Mouse (Mus musculus) forebrain, embryonic 15.5 days (tissue): ENCODE measurements around the gene Asb7. TPM values are rescaled to one million over a fixed set of nuclear protein-coding genes. Genes with fewer than 3 reads are reported as not detected.

Source experiments
- ATAC-seq: fragments of 200-750 bp; cut with Nextera tagmentation; replicated peaks from 2 replicates; pipeline ENCODE4 v1.8.0; 2017; ENCODE audit warnings: mild to moderate bottlenecking, moderate TSS enrichment, moderate library complexity
- H3K27ac ChIP-seq: fragments of 300-500 bp; sonication (generic); replicated peaks from 2 replicates; pipeline ENCODE4 v1.5.1; 2015; ENCODE audit warnings: mild to moderate bottlenecking, inconsistent platforms
- H3K27me3 ChIP-seq: fragments of 300-500 bp; sonication (generic); 2 replicates; pipeline ENCODE4 v1.6.1; 2015; ENCODE audit warnings: inconsistent platforms
- H3K36me3 ChIP-seq: fragments of 300-500 bp; sonication (generic); 2 replicates; pipeline ENCODE4 v1.6.1; 2015; ENCODE audit warnings: mild to moderate bottlenecking, inconsistent platforms
- H3K4me1 ChIP-seq: fragments of 300-500 bp; sonication (generic); 2 replicates; pipeline ENCODE4 v1.6.1; 2015; ENCODE audit warnings: inconsistent platforms
- H3K4me2 ChIP-seq: fragments of 300-500 bp; sonication (generic); replicated peaks from 2 replicates; pipeline ENCODE4 v1.6.1; 2015; ENCODE audit warnings: mild to moderate bottlenecking, inconsistent platforms
- H3K4me3 ChIP-seq: fragments of 300-500 bp; sonication (generic); 2 replicates; pipeline ENCODE4 v1.5.1; 2015; ENCODE audit warnings: mild to moderate bottlenecking, inconsistent platforms
- H3K9ac ChIP-seq: fragments of 300-500 bp; sonication (generic); replicated peaks from 2 replicates; pipeline ENCODE4 v1.6.1; 2015; ENCODE audit warnings: mild to moderate bottlenecking, inconsistent platforms
- H3K9me3 ChIP-seq: fragments of 300-500 bp; sonication (generic); 2 replicates; pipeline ENCODE4 v1.6.1; 2016; ENCODE audit warnings: inconsistent platforms
- WGBS: fragments of 180-500 bp; shearing (Covaris S2); methylation state at CpG from one replicate; pipeline ENCODE4 v1.1.7; 2015; ENCODE audit warnings: mixed read lengths; 5-methylcytosine and 5-hydroxymethylcytosine counted together
- polyA plus RNA-seq: library from polyadenylated mRNA; unstranded; fragments of >200 nt; fragmentation: Nextera tagmentation; extraction: Ambion mirVana; gene quantifications from 2 replicates; pipeline ENCODE4 v1.2.1, GENCODE M21; 2015

Gene Asb7
- polyA plus RNA-seq, 1 experiment from 2014 or later = 20.0 TPM

GRCm38 (mm10) chr7:66694467-66694866 is 5.1 kb upstream of the Asb7 start:
- no peak overlapping the region for H3K27ac ChIP-seq
- no peaks in the 10 kb centered on the region for H3K9me3 ChIP-seq
- peaks cover 11% of the 10 kb centered on the region for H3K4me1 ChIP-seq
- no peaks in the 10 kb centered on the region for H3K27me3 ChIP-seq
- H3K36me3 ChIP-seq = peaks cover 12% of the 10 kb centered on the region; the same call in 1 of the 2 replicates
- ATAC-seq = no peak
- no peak overlapping the region for H3K9ac ChIP-seq
- WGBS = 86% methylated on average over 7 of the region's 7 CpGs
- H3K4me3 ChIP-seq = no peak overlapping the region
- H3K4me2 ChIP-seq = no peak overlapping the region

- Histone ChIP-seq H3K4me2 (peak within 1 kb of the TSS; percentile 69), H3K27ac (peak within 1 kb of the TSS; percentile 95), H3K4me1 (peaks cover 24% of the 10 kb centered on the region), H3K36me3 (no peaks in the 10 kb centered on the region), H3K27me3 (no peaks in the 10 kb centered on the region), H3K9me3 (no peaks in the 10 kb centered on the region), H3K4me3 (peak within 1 kb of the TSS; percentile 86), H3K9ac (peak within 1 kb of the TSS; percentile 79)
- under 1% methylated on average over 52 of the region's 52 CpGs for WGBS
- ATAC-seq = peak; percentile 99
These were observed 394 bp upstream of the Asb7 start, which contains the start of gene Lins1 for GRCm38 (mm10) chr7:66689620-66690360. TSS of gene Lins1 (plus strand) at chr7:66689889.

- Histone ChIP-seq H3K27me3 (no peaks in the 10 kb centered on the region), H3K9me3 (no peaks in the 10 kb centered on the region), H3K4me2 (peak overlapping the region; percentile 69), H3K4me3 (peak overlapping the region; percentile 86), H3K4me1 (peaks cover 24% of the 10 kb centered on the region), H3K9ac (peak overlapping the region; percentile 76), H3K27ac (peak overlapping the region; percentile 61; the same call in 1 of the 2 replicates), H3K36me3 (no peaks in the 10 kb centered on the region)
- peak; percentile 0 for ATAC-seq
- under 1% methylated on average over 5 of the region's 5 CpGs for WGBS
These were observed 675 bp downstream of the Asb7 start for GRCm38 (mm10) chr7:66688721-66689120.

GRCm38 (mm10) chr7:66682119-66682863 is 7.1 kb downstream of the Asb7 start:
- Histone ChIP-seq H3K9ac (no peak overlapping the region), H3K27ac (no peak overlapping the region), H3K27me3 (no peaks in the 10 kb centered on the region), H3K9me3 (no peaks in the 10 kb centered on the region), H3K36me3 (peaks cover 39% of the 10 kb centered on the region), H3K4me2 (no peak overlapping the region), H3K4me3 (no peak overlapping the region), H3K4me1 (no peaks in the 10 kb centered on the region)
- ATAC-seq = no peak
- WGBS = 91% methylated on average over 5 of the region's 5 CpGs

- H3K9ac ChIP-seq = no peak overlapping the region
- 100% methylated on average over 2 of the region's 2 CpGs for WGBS
- peaks cover 84% of the 10 kb centered on the region for H3K36me3 ChIP-seq
- no peaks in the 10 kb centered on the region for H3K27me3 ChIP-seq
- no peak overlapping the region for H3K4me3 ChIP-seq
- no peaks in the 10 kb centered on the region for H3K4me1 ChIP-seq
- no peak overlapping the region for H3K4me2 ChIP-seq
- no peak for ATAC-seq
- H3K9me3 ChIP-seq = no peaks in the 10 kb centered on the region
- no peak overlapping the region for H3K27ac ChIP-seq
These were observed 13.6 kb downstream of the Asb7 start for GRCm38 (mm10) chr7:66675800-66676199.

GRCm38 (mm10) chr7:66667064-66667463 is 22.3 kb downstream of the Asb7 start:
- Histone ChIP-seq H3K4me2 (no peak overlapping the region), H3K27ac (no peak overlapping the region), H3K4me1 (no peaks in the 10 kb centered on the region), H3K4me3 (no peak overlapping the region), H3K9me3 (peaks cover 10% of the 10 kb centered on the region; the same call in 1 of the 2 replicates), H3K36me3 (peaks cover 26% of the 10 kb centered on the region), H3K27me3 (no peaks in the 10 kb centered on the region), H3K9ac (no peak overlapping the region)
- no peak for ATAC-seq

GRCm38 (mm10) chr7:66663548-66663947 is 25.8 kb downstream of the Asb7 start:
- H3K4me1 ChIP-seq = no peaks in the 10 kb centered on the region
- H3K4me3 ChIP-seq = no peak overlapping the region
- H3K27me3 ChIP-seq = no peaks in the 10 kb centered on the region
- H3K9me3 ChIP-seq = peaks cover 8% of the 10 kb centered on the region; the same call in 1 of the 2 replicates
- no peak overlapping the region for H3K9ac ChIP-seq
- no peak for ATAC-seq
- H3K4me2 ChIP-seq = no peak overlapping the region
- 89% methylated on average over 3 of the region's 3 CpGs for WGBS
- H3K36me3 ChIP-seq = peaks cover 11% of the 10 kb centered on the region
- no peak overlapping the region for H3K27ac ChIP-seq

- Histone ChIP-seq H3K9ac (no peak overlapping the region), H3K27me3 (no peaks in the 10 kb centered on the region), H3K4me2 (no peak overlapping the region), H3K27ac (no peak overlapping the region), H3K36me3 (peaks cover 13% of the 10 kb centered on the region), H3K4me3 (0 out of 2 replicates have a peak overlapping the region, but pooled peaks have one; percentile 15), H3K4me1 (no peaks in the 10 kb centered on the region), H3K9me3 (no peaks in the 10 kb centered on the region)
- WGBS = 13% methylated on average over 8 of the region's 8 CpGs
- ATAC-seq = peak; percentile 63
These were observed 27.8 kb downstream of the Asb7 start for GRCm38 (mm10) chr7:66661572-66661971.

GRCm38 (mm10) chr7:66660972-66661371 is 28.4 kb downstream of the Asb7 start:
- Histone ChIP-seq H3K4me2 (no peak overlapping the region), H3K4me3 (no peak overlapping the region), H3K27ac (no peak overlapping the region), H3K9ac (no peak overlapping the region), H3K9me3 (no peaks in the 10 kb centered on the region), H3K4me1 (no peaks in the 10 kb centered on the region), H3K27me3 (no peaks in the 10 kb centered on the region), H3K36me3 (peaks cover 13% of the 10 kb centered on the region)
- WGBS = 88% methylated on average over 8 of the region's 8 CpGs
- ATAC-seq = no peak

- no peaks in the 10 kb centered on the region for H3K4me1 ChIP-seq
- H3K27ac ChIP-seq = no peak overlapping the region
- H3K4me3 ChIP-seq = no peak overlapping the region
- H3K27me3 ChIP-seq = no peaks in the 10 kb centered on the region
- no peak overlapping the region for H3K4me2 ChIP-seq
- no peak for ATAC-seq
- peaks cover 13% of the 10 kb centered on the region for H3K36me3 ChIP-seq
- WGBS = 75% methylated on average over 7 of the region's 7 CpGs
- H3K9ac ChIP-seq = no peak overlapping the region
- no peaks in the 10 kb centered on the region for H3K9me3 ChIP-seq
These were observed 29.1 kb downstream of the Asb7 start for GRCm38 (mm10) chr7:66660291-66660690.

- Histone ChIP-seq H3K4me3 (no peak overlapping the region), H3K4me1 (no peaks in the 10 kb centered on the region), H3K9ac (no peak overlapping the region), H3K27me3 (no peaks in the 10 kb centered on the region), H3K27ac (no peak overlapping the region), H3K36me3 (peaks cover 19% of the 10 kb centered on the region), H3K9me3 (no peaks in the 10 kb centered on the region), H3K4me2 (no peak overlapping the region)
- ATAC-seq = no peak
- 75% methylated on average over 9 of the region's 9 CpGs for WGBS
These were observed 33.9 kb downstream of the Asb7 start for GRCm38 (mm10) chr7:66655471-66655870.

- Histone ChIP-seq H3K4me1 (no peaks in the 10 kb centered on the region), H3K36me3 (peaks cover 8% of the 10 kb centered on the region; the same call in 1 of the 2 replicates)
- 92% methylated on average over 9 of the region's 9 CpGs for WGBS
These were observed 35.8 kb downstream of the Asb7 start for GRCm38 (mm10) chr7:66653596-66653995.

More at GRCm38 (mm10) chr7:66653596-66653995, 35.8 kb downstream of the Asb7 start:
- Histone ChIP-seq H3K27me3 (no peaks in the 10 kb centered on the region), H3K9ac (no peak overlapping the region), H3K27ac (no peak overlapping the region), H3K4me3 (no peak overlapping the region), H3K4me2 (no peak overlapping the region), H3K9me3 (no peaks in the 10 kb centered on the region)
- ATAC-seq = no peak
